In the genomic region with DNA sequence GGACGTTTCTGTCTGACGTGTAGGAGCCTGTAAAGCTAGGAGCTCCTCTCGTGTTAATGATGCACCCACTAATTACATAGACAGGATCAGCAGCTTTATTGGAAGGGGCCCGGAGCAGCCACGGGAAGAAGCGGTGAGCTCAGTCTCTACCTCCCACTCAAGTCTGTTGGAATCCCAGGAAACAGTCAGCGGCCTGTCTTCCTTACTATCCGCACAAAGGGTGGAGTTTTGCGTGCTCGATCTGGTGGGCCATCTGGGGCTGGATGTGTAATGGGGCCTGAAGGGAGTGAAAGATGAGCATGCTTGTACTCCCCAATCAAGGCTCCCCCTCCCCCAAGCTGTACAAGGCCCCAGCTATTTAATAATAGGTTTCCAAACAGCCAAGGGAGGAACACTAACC, we compare ENCODE assay signal across 11 mouse cellular contexts. TPM values are rescaled to one million over a fixed set of nuclear protein-coding genes. Genes with fewer than 3 reads are reported as not detected.
A peak's percentile ranks its signal among the peaks of the same experiment; 100 is the strongest.
DNase-seq lines count a peak whose midpoint lies in the region; ATAC-seq and TF ChIP-seq lines count a peak whose summit lies in the region.
"Had no signal": no experiment of that assay in that cellular context is flagged by ENCODE, and none has a peak within 500 bp of the region (broad histone marks: within the 10 kb centered on the region; RNA-seq: fewer than 3 reads in every experiment).

No protein-coding gene starts in this region.

- H3K27me3 ChIP-seq in limb, embryonic 14.5 days (ENCODE audit: control insufficient read depth, insufficient read depth, low read length) = no peaks in the 10 kb centered on the region
- H3K27me3 ChIP-seq: Patski had no signal

- 49% methylated on average over 10 of the region's 10 CpGs for WGBS in limb, embryonic 14.5 days

- peaks cover 3% of the 10 kb centered on the region; the same call in 1 of the 2 replicates for H3K4me1 ChIP-seq in limb, embryonic 14.5 days (ENCODE audit: control insufficient read depth, insufficient read depth, low read length)

- peak; percentile 20 for DNase-seq in heart, postnatal 4 days
- DNase-seq in heart, postnatal 36 days = no peak
- peak; percentile 41 for DNase-seq in right cerebral cortex, adult 18-20 months
- no peak for DNase-seq in right cerebral cortex, postnatal 4 days
- peak; percentile 42 for DNase-seq in limb, embryonic 14.5 days (ENCODE audit: low spot score)
- DNase-seq in gastrocnemius, postnatal 10 days = no peak
- no peak for DNase-seq in natural killer cell, adult 2 months (ENCODE audit: low spot score in 2 of 2)
- DNase-seq in ovary, postnatal 36 days (ENCODE audit: low spot score) = no peak
- DNase-seq: gastrocnemius, postnatal 14 days; liver had no signal

- ATAC-seq in limb, embryonic 14.5 days (ENCODE audit: low FRiP score, low read depth) = no peak; the same call in 1 of the 2 replicates
- ATAC-seq: Patski had no signal

- no peak overlapping the region for H3K9ac ChIP-seq in limb, embryonic 14.5 days (ENCODE audit: low read depth, low read length, severe bottlenecking)

- H3K9me3 ChIP-seq in limb, embryonic 14.5 days (ENCODE audit: control insufficient read depth, low read length) = no peaks in the 10 kb centered on the region

- no peak for TF ChIP-seq POLR2A in limb, embryonic 14.5 days (IDR thresholded peaks at IDR 0.05; ENCODE audit: borderline replicate concordance, extremely low read depth, insufficient read depth, insufficient read length)

- no peak overlapping the region; the same call in 1 of the 2 replicates for H3K27ac ChIP-seq in limb, embryonic 14.5 days (replicated peaks; ENCODE audit: low read depth, low read length)

- intact Hi-C loops in heart, postnatal 36 days (cut with DNase I) = no loop called here

- no peak overlapping the region for H3K4me2 ChIP-seq in limb, embryonic 14.5 days (replicated peaks; ENCODE audit: low read depth, low read length, severe bottlenecking)

- no peaks in the 10 kb centered on the region for H3K36me3 ChIP-seq in limb, embryonic 14.5 days (ENCODE audit: control insufficient read depth, insufficient read depth, low read length)

- no peak overlapping the region for H3K4me3 ChIP-seq in limb, embryonic 14.5 days (replicated peaks; ENCODE audit: low read length)

RNA-seq across cellular contexts. Expression of a gene that starts 44.3 kb away (rescaled TPM):
- total RNA-seq in heart, postnatal 4 days (2021) = 100 to 1,000 TPM; 632 to 676 TPM
- total RNA-seq in heart, postnatal 36 days (2021) = 100 to 1,000 TPM; 454 to 475 TPM
- polyA plus RNA-seq in limb, embryonic 14.5 days (2012; rRNA removed) = 486 and 502 TPM in 2 replicates
- polyA plus RNA-seq in limb, embryonic 14.5 days (2014; fragmentation: Nextera tagmentation; extraction: Ambion mirVana) = 783 and 809 TPM in 2 replicates
- total RNA-seq in gastrocnemius, postnatal 10 days (2021) = 100 to 1,000 TPM; 306 TPM

Comparison
In these comparisons a context has a peak if more than half of its experiments do, and no peak if none do; other contexts are left out.
1. DNase-seq: peak in heart, postnatal 4 days (single experiment), right cerebral cortex, adult 18-20 months (single experiment) and limb, embryonic 14.5 days (single experiment); none in heart, postnatal 36 days (0 of 2), right cerebral cortex, postnatal 4 days (single experiment), gastrocnemius, postnatal 10 days (single experiment), natural killer cell, adult 2 months (0 of 2) and ovary, postnatal 36 days (single experiment).